Mouse (Mus musculus) brain, embryonic 14.5 days (tissue): ENCODE data around the gene Nid2. TPM values are rescaled to one million over a fixed set of nuclear protein-coding genes. Genes with fewer than 3 reads are reported as not detected.

ENCODE experiments used
- DNase-seq: peaks from one replicate; pipeline ENCODE4 v3.0.0-alpha.2; 2011; ENCODE audit warnings: low read depth
- CTCF ChIP-seq: fragments of 200-500 bp; IDR thresholded peaks from 2 replicates; pipeline ENCODE4 v1.5.1; 2012; ENCODE audit warnings: inconsistent platforms, mild to moderate bottlenecking, moderate library complexity, borderline replicate concordance; ENCODE audit not compliant: insufficient read depth, insufficient read length; ENCODE audit errors: extremely low read depth
- POLR2A ChIP-seq: fragments of 200-500 bp; IDR thresholded peaks from 2 replicates; pipeline ENCODE4 v1.6.1; 2012; ENCODE audit warnings: mild to moderate bottlenecking, inconsistent platforms, borderline replicate concordance; ENCODE audit not compliant: poor library complexity, insufficient read depth, insufficient read length, severe bottlenecking; ENCODE audit errors: extremely low read depth
- polyA plus RNA-seq: library from polyadenylated mRNA; depleted of rRNA; stranded (reverse); fragments of >200 nt; gene quantifications from 2 replicates; pipeline ENCODE4 v1.2.3, GENCODE M21; 2012

Gene Nid2
- polyA plus RNA-seq, 1 experiment, result 33.2 TPM

DNA sequence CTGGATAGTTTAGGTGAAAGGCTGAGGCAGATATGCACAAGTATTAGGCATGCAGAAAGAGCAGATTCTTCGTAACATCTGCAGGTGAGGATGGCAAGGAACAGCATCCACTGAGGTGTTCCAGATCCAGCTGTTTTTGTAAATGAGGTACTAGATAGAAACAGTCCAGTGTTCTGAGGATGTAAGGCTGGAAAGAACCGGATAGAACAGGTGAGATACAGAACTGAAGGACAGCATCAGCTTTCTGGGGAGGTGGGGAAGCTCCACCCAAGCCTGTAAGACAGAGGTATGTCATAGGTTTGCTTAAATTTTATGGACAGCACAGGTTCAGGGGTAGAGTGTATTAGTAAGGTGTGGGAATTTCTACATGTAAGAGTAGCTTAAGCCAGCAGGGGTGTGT, 4.3 kb upstream of the Nid2 start:
- TF ChIP-seq CTCF, result no peak
- TF ChIP-seq POLR2A, result no peak
- no peak for DNase-seq

- TF ChIP-seq POLR2A (no peak), CTCF (no peak)
- no peak for DNase-seq
Observed at GRCm38 (mm10) chr14:19749743-19750142, 1.3 kb upstream of the Nid2 start.

DNA sequence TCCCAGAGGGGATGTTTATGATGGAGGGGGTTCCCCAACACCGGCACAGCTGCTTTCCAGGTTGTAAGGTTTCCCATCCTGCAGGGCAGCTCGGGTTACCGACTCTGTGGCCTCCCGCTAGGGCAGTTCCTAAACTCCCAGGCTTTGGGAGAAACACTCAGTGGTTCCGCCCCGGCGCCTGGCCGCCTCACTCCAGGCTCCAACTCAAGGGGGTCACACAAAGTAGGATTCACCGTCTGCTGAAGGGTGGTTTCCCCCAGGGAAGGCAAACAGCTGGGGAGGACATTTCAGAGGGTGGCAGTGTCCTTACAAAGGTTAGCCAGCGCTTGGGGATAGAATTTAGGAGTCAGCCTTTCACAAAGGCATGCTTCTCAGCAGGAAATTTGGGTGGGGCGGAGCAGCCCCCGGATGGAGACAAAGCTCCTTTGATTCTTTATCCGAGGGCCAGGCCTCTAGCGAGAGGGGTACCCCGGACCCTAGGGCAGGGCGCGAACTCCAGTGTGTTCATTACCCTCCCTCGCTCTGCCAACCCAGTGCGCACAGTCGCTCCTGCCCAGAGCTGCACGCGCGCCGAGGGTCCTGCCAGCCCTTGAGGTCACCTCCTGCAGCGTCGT, 547 bp upstream of the Nid2 start:
- no peak for DNase-seq
- no peak for TF ChIP-seq CTCF
- TF ChIP-seq POLR2A, result no peak

DNA sequence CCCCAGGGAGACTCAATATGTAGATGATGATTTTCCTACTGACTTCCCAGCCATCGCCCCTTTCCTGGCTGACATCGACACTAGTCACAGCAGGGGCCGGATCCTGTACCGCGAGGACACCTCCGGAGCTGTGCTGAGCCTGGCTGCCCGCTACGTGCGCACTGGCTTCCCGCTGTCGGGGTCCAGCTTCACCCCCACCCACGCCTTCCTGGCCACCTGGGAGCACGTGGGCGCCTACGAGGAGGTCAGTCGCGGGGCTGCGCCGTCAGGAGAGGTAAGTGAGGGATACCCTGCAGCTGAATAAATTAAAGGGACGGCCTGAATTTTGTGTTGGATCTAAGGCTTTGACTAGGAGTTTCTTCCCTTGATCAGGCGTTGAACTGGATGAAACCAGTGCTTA, 1.2 kb downstream of the Nid2 start:
- TF ChIP-seq POLR2A (no peak), CTCF (no peak)
- no peak for DNase-seq

- TF ChIP-seq CTCF (no peak), POLR2A (no peak)
- no peak for DNase-seq
Observed at GRCm38 (mm10) chr14:19759277-19760193, 8.5 kb downstream of the Nid2 start.

DNA sequence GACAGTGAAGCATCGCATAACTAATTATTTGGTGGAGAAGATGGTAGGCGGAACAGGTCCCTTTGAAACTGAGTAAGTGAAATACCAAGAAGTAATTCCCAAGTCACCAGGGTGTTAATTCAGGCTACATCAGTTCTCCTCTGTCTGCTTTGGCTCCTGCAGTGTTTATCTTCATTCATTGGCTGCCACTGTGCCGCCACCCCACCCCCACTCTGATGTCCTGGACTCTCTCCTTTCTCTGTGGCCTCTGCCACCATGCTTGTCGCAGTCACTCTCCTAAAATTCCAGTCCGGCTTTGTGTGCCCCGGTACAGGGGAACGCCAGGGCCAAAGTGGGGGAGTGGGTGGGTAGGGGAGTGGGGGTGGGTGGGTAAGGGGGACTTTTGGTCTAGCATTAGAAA, 9.7 kb downstream of the Nid2 start:
- TF ChIP-seq CTCF, result no peak
- no peak for TF ChIP-seq POLR2A
- no peak for DNase-seq

GRCm38 (mm10) chr14:19762014-19762413, 10.9 kb downstream of the Nid2 start:
- no peak for DNase-seq
- no peak for TF ChIP-seq CTCF
- no peak for TF ChIP-seq POLR2A

DNA sequence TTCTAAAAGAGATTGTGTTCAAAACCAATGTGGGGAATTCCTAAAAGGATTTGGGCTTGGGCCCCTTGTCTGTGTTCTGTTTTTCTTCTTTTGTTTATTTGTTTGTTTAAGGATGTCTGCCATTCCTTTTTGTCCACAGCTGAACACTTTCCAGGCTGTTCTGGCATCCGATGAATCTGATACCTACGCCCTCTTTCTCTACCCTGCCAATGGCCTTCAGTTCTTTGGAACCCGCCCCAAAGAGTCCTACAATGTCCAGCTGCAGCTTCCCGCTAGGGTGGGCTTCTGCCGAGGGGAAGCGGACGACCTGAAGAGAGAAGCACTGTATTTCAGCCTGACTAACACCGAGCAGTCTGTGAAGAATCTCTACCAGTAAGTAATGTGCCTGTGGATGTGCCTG, 12.5 kb downstream of the Nid2 start:
- DNase-seq, result peak; percentile 66
- TF ChIP-seq CTCF (no peak), POLR2A (no peak)

DNA sequence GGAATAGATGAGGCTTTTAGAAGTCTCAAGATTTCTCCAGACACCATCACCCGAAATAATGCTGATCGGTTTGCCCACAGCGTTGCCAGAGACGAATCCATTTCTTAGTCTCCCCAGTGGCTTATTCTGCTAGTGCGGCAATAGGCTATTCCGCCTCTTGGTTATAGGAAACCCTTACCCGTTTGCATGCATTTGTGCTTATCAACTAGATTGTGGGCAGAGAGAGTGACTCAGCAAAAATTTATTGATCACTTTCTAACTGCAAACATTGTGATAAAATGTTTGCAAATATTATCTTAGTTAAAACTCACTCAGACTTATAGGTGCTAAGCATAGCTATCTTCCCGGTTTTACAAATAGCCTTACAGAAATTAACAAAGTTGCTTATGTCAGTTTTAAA, 13.3 kb downstream of the Nid2 start:
- TF ChIP-seq CTCF, result no peak
- no peak for TF ChIP-seq POLR2A
- no peak for DNase-seq

DNA sequence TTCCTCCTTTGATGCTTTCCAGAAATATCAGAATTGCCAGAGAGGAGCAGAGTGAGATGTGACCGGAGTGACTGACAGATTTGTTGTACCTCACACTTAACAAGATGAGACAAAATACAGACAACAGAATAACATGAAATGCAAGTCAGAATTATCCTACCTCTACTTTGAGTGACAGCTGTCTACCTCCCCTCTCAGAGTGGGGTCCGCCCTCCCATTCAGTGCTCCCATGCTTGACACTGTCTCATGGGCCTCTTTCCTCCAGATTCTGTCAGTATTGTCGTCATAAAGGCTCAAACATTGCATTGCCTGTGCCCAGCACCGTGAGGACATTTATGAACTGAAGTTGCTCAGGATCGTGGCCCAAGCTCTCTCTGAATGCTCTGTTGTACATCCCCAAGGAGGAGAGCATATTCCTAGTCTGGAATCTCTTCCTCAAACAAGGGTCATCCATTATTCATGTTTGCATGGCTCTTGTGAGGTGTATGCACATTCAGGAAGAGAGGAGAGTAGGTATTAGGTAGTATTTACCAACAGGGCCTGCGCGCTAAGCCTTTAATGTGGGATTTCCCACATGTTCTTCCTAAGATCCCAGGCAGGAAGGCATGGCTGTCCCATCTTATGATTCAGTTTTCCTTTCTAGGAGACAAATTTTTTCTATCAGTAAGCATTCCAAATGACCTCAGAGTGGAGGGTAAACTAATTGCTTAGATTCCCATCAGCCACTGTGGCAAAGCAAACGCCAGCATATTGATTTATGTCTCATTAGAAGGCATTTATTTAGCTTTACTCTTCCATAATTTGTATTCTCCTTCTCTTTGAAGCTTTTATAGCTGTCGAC, 14.7 kb downstream of the Nid2 start:
- DNase-seq, result no peak
- no peak for TF ChIP-seq POLR2A
- TF ChIP-seq CTCF, result no peak

GRCm38 (mm10) chr14:19766380-19766649, 15.2 kb downstream of the Nid2 start:
- no peak for DNase-seq
- TF ChIP-seq CTCF (no peak), POLR2A (no peak)
